Mouse (Mus musculus) fibroblast of lung, adult 2 months (primary cell): ENCODE results near the gene Poll.
A peak's percentile ranks its signal among the peaks of the same experiment; 100 is the strongest.

Experiments
- DNase-seq: peaks from one replicate; pipeline ENCODE4 v3.0.0-alpha.2; 2011; ENCODE audit warnings: low read depth

The Poll gene

GRCm38 (mm10) chr19:45560153-45560890, at the start of gene Poll, which contains the start of gene Gm17018:
Poll (minus strand) TSS chr19:45560531.
Gm17018 (plus strand) TSS chr19:45560615.
- peak; percentile 61 for DNase-seq

GRCm38 (mm10) chr19:45608648-45609339, 48.5 kb upstream of the Poll start:
- peak; percentile 28 for DNase-seq

- DNase-seq = no peak
Measured at GRCm38 (mm10) chr19:45607479-45607878, 47.1 kb upstream of the Poll start.

- DNase-seq = no peak
Measured at GRCm38 (mm10) chr19:45606701-45607100, 46.4 kb upstream of the Poll start.

GRCm38 (mm10) chr19:45602606-45603005, 42.3 kb upstream of the Poll start:
- no peak for DNase-seq

- no peak for DNase-seq
Measured at GRCm38 (mm10) chr19:45597106-45597505, 36.8 kb upstream of the Poll start.

GRCm38 (mm10) chr19:45596434-45596833, 36.1 kb upstream of the Poll start:
- DNase-seq = no peak

GRCm38 (mm10) chr19:45596019-45596418, 35.7 kb upstream of the Poll start:
- DNase-seq = no peak

- DNase-seq = no peak
Measured at GRCm38 (mm10) chr19:45595481-45595880, 35.1 kb upstream of the Poll start.

GRCm38 (mm10) chr19:45594079-45594478, 33.7 kb upstream of the Poll start:
- no peak for DNase-seq

- no peak for DNase-seq
Measured at GRCm38 (mm10) chr19:45592916-45593315, 32.6 kb upstream of the Poll start.

- DNase-seq = no peak
Measured at GRCm38 (mm10) chr19:45591704-45592103, 31.4 kb upstream of the Poll start.

- no peak for DNase-seq
Measured at GRCm38 (mm10) chr19:45589761-45590160, 29.4 kb upstream of the Poll start.

- DNase-seq = no peak
Measured at GRCm38 (mm10) chr19:45587509-45588292, 27.4 kb upstream of the Poll start.

GRCm38 (mm10) chr19:45586850-45587249, 26.5 kb upstream of the Poll start:
- DNase-seq = no peak

- DNase-seq = no peak
Measured at GRCm38 (mm10) chr19:45584856-45585620, 24.7 kb upstream of the Poll start.

GRCm38 (mm10) chr19:45583136-45583535, 22.8 kb upstream of the Poll start:
- no peak for DNase-seq

GRCm38 (mm10) chr19:45582161-45582560, 21.8 kb upstream of the Poll start:
- no peak for DNase-seq

- DNase-seq = no peak
Measured at GRCm38 (mm10) chr19:45581257-45581656, 20.9 kb upstream of the Poll start.

- no peak for DNase-seq
Measured at GRCm38 (mm10) chr19:45580235-45580634, 19.9 kb upstream of the Poll start.

- no peak for DNase-seq
Measured at GRCm38 (mm10) chr19:45579416-45579815, 19.1 kb upstream of the Poll start.

- no peak for DNase-seq
Measured at GRCm38 (mm10) chr19:45578976-45579375, 18.6 kb upstream of the Poll start.
